Mouse (Mus musculus) MN1 (cell line): ENCODE results near the gene Bnc2.

Experiments
- DNase-seq: peaks from one replicate; pipeline ENCODE4 v3.0.0-alpha.2; 2016; ENCODE audit warnings: low spot score

The Bnc2 gene

DNA sequence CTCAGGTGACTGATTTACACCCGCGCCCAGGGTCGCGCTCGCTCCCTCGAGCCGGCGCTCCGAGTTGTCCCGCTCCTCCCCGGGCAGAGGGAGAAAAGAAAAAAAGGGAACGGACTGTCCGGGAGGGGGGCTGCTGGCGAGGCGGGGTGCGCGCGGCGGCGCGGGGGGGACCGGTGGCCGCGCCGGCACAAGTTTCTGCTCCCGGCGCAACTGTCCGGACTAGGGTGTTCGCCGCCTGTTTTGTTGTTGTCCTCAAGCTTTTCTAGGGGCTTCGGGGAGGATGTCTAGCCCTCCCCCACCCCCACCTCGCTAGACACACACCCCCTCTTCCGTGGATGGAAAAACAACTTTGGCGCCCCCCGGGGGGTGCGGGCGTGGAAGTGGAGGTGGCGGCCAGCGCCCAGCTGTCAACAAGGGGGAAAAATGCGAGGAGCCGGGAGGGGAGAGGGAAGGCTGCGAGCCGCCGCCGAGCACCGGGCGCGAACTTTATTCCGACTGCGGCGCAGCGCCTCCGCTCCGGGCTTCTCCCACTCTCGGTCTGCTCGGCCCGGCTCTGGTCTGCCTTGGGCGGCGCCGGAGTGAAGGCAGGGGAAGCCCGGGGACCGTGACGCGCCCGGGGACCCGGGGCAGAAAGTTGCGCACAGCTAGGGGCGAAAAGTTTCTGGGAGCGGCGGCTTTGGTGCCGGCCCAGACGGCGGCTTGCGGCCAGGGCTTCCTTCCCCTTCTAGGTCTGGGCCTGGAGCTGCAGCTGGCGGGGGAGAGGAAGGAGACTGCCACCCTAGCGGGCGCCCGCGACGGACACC lies at the start of gene Bnc2:
TSS of gene Bnc2 (minus strand) at position 105 of the 803 bp plus-strand sequence.
- DNase-seq, result peak; percentile 56

DNA sequence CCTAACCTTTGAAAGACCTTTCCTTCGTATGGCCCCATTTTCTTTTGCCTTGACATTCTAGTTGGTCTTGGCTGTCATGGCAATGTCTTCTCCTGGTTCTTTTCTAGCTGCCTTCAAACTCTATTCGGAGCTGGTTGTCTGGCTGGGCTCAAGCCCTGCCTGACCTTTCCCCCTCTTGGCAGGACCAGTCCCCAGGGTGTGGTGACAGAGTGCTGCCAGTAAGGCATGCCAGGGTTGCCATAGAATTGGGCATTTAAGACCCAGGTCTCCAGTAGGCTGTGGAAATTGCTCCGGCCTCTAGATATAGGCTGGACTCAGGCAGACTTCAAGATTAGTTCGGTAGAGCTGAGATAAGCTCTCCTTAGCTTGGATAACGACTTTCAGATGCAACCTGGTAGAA lies 32.9 kb upstream of the Bnc2 start:
- DNase-seq, result no peak

DNA sequence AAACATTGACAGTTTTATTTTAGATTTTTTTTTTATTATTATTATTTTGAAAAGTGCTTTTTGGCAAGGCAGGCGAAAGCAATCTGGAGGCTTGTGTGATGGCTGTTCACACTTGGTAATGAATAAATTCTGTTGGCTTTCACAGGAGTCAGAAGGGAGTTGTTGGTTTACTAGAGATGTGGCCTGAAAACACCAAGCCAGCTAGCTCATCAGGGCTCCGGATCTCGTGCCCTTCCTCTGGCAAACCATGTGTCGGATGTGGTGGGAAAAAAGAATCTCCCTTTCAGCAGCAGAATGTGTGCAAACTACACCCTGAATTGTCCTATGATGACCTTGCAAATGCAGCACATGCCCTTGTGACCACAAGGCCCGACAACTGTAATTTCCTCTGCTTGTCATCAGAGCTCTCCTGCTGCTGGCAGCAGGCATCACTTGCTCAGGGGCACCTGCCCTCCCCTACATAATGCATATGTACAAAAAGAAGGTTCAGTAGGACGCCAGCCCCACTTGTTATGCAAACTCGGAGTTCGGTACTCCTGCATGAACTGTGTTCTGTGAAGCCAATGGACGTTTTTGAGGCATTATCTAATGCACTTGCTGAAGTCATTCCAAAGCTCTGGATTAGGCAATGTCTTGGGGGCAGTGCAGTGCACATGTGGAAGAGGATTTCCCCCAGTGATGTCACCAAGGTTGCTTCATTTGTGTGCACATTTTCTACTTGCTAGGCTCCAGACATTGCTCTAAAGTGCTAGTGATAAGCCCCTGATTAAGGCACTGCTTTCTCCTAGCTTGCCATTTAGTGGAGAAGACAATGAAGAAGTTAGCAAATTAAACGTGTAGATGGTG lies 10.7 kb upstream of the Bnc2 start:
- no peak for DNase-seq

DNA sequence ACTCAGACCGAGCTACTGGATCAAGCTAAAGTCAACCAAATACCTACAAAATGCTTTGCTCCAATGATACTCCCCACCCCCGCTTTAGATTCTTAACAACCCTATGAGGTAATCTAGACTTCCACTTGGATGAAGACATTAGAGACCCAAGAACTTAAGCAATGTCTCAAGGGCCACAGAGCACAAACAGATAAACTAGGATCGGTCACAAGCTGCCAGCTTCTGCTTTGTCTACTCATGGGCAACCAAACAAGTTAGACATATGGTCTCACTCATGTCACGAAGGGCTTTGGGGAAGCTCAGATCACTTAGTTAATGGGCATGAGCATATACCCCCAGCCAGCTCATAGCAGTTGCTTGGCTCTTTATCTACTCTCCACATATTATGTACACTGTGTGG lies 9.9 kb upstream of the Bnc2 start:
- DNase-seq, result no peak

DNA sequence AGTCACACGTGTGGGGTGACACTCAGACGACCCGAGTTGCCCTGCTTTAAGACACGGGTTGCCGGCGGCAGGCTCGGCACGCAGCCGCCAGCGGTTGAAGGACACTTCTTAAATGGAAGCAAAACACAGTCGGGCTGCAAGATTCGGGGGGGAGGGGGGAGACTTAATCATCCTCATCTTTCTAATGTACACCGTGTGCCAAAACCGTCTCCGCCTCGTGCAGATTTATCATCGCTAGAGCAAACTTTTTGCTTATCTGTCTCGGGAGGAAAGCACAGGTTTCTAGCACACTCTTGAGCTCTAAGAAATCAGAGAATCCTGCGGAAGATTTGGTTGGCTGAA lies 870 bp upstream of the Bnc2 start:
- no peak for DNase-seq

DNA sequence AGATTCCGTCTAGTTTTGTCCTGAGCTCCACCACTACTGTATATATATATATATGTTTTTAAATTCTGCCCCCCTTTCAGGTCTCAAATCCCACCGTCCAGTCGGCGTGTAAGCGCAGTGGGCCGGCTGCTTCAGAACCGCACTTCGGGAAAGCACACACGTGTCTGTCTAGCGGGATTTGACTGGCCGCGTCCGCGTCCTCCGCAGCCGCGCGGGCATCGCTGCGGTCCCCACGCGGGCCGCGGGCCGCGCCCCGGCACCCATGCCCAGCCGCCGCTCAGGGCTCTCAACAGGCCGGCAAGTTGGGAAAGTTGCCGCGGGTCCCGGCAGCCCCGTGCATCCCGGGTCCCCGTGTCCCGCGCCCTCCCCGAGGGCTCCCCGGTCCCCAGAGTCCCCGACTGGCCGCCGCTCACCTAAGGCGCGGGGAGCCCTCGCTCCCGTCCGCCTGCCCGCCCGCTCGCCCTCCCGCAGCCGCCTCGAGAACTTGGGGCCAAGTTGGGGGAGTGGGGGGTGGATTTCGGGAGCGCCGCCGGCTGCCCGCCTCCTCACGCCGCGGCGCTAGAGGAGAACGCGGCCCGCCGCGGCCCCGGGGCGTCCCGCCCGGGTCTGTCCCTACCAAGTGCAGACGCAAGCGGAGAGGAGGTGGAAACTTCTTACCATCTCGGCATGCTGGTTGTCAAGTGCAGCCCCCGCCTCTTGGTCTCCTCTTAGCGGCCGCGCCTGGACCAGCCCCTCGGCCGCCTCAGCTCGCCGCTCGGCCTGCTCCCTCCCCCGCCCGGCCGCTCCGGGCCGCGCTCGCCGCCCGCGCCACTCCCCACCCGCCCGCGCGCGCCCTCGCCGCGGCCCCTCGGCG lies 531 bp downstream of the Bnc2 start:
- peak; percentile 79 for DNase-seq

DNA sequence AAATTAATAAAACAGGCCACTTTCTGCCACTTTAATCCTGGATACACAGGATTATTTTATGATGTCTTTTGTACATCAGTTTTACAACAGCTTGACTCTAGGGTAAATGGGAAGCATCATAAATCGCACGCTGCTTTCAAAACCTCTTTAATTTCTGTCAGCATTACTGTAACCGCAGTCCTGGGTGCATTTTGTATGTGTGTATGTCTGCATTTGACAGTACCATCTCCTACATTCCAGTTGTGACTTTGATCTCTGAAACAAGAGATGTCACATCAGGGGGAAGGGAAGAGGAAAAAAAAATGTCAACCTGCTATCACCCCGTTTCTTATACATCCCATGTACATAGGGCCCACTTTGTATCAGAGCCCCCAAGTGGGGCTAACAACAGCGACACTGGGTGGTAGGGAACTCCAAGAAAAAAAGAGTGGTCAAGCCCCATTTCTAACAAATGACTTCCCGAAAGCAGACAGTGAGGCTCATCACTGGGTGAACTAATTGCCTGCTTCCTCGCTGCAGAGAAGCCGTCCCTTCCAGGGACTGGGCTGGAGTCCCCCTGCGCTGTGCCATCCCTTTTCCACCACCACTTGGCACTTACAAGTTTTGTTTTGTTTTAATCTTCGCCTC lies 1.3 kb downstream of the Bnc2 start:
- DNase-seq, result peak; percentile 26

DNA sequence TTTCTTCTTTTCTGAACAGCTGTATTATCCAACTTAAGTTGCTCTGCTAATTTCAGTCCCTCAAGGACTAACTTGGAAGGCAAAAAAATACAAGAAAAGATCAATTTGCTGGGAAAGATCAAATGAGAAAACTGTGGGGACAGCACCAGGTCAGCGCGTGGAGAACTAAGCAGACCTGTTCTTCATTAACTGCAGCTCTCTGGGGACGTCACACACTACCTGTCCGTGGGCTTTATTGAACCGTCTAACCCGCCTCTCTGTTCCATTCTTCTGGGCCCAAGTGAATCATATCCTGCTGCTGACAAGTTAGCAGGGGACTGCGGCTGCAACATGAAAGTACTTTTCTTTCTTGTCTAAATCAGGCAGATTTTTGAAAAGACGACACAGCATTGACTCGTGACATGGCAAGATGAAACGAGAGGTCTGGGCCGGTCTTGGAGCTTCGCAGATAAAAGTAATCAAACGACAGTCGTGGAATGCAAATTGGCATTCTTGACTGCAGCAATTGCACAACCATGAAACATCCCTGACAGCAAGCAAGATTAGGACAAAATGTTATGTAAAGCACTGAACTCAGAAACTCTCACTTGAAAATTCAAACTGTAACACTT lies 2.8 kb downstream of the Bnc2 start:
- no peak for DNase-seq

DNA sequence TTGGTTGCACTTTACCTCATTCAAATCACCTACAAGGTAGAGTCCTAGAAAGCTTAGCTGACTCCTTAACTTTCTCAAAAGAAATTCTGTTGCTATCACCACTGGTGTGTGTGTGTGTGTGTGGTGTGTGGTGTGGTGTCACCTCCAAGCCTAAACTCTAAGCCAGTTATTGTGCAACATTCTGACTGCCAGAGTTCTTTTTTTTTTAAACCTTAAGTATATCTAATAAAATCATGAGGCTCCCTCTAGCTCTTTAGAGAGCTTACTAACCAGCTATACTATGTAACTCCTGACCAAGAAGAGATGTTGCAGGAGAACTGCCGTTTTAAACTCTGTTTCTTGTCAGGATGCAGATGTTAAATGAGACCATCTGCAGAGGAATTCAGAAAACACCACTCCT lies 4.1 kb downstream of the Bnc2 start:
- DNase-seq, result no peak

DNA sequence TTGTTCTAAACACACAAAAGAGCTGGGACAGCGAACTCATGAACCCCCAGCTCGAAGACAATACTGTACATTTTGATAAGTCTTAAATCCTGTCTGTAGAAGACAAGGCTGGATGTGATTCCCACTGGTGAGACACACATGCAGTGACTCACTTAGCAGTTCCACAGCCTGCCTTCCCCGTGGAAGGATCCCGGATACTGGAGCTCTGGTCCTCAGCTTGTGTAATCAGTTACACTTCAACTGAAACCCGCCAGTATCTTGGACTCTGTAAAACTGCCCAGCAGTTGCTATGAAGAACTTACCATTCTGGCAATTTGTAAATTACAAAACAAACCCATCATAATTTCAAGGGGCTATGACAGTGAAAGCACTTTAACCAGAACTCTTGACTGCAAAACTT lies 5.4 kb downstream of the Bnc2 start:
- no peak for DNase-seq

DNA sequence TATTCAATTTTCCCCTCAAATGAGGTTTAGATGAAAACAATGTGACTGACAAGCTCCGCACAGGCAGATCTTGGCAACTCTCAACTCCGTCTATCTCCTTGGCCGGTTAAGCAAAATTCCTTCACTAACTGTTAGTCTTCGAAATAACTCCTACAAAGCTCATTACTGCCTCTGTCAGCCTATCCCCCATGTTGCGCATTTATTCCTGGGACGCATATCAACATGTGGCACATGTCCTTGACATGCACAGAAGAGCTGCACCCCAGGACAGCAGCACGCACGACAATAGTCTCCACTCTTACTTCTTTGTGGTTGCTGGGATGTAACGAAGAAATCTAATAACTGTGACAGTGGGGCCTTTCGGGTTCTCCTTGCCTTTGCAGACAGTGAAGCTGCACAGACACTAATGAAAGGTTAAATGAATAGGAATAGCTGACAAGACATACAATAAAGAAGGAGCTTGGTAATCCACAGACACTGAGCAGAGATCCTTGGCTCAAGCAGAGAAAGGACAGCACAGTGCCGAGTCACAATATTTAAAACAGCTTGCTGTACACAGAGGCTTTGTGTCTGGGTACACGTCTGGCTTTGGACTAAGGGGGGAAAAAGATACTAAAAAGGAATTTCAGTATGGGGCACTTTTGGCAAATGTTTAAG lies 6.0 kb downstream of the Bnc2 start:
- DNase-seq, result no peak

DNA sequence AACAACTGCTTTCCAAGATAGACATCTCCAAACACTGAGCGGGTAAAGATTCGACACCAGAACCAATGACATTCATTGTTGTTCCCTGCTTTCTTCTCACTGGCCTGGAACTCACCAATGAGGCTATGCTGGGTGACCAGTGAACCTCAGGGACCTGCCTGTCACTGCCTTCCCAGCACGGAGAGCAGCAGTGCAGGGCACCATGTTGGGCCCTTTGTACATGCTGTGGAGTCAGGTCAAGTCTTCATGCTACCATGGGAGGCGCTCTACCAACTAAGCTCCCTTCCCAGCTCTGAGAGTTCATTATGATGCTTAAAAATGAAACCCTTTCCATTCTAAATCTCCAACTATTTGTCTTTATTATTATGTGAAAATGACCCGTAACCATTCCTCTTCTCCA lies 6.8 kb downstream of the Bnc2 start:
- DNase-seq, result no peak

DNA sequence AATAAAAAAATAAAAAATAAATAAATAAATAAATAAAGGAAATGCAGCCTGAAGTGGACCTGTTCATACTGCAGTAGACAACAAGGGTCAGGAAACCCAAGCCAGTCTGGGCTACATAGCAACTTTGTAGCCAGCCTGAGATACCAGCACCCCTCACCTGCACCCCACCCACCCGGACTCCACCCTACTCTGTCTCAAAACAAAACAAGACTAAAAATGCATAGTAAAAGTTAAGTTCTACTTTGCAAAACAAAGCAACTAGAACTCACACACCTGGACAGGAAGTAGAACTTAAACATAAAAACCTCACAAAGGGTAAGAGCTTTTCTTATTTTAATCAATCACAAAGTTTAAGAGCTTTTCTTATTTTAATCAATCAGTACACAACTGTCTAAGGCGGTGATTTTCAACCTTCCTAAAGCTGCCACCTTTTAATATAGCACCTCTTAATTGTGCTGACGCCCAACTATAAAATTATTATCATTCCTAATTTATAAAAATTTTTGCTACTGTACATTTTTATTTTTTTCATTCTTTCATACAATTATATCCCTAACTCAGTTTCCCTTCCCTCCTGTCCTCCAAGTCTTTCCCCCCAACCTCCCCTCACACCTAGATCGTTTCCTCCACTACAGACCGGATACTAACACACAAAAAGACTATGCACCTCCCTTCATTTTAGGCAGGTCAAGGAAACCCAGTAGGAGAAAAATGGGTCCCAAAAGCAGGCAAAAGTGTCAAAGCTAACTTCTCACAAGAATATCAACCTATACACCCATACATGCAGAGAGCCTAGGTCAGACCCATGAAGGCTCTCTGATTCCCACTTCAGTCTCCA lies 12.6 kb downstream of the Bnc2 start:
- DNase-seq, result no peak

DNA sequence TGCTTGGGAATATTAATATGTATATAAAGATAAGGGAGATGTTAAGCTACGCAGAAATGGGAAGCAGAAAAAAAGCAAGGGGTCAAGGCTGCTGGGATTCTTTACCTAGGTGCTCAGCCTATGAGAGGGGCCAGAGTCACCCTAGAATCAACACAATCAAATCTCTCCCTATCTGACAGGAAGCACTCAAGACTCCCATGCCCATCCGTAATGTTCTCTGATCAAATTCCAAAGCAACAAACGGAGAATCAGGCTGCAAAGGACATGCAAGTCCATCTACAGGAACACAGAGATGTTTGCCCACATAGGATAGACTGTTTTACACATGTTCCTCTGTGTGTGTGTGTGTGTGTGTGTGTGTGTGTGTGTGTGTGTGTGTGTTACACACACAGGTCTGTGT lies 13.7 kb downstream of the Bnc2 start:
- DNase-seq, result no peak

DNA sequence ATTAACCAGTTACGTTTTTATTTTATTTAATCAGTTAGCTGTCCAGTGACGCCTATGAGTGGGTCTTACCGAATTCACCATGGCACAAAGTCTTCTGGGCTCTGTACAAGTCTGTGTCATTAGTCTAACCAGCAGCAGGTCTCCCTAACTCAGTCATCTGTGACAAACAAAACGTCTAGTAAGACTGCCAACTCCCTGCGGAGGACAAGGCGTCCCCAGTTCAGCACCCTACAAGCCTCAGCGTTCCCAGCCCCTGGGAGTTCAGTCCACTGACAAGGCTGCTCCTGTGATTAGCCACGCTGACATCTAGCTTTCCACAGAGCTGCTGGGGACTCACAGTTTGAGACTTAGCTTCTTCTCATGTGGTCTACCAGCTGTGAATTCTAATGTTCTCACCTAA lies 23.3 kb downstream of the Bnc2 start:
- DNase-seq, result no peak

DNA sequence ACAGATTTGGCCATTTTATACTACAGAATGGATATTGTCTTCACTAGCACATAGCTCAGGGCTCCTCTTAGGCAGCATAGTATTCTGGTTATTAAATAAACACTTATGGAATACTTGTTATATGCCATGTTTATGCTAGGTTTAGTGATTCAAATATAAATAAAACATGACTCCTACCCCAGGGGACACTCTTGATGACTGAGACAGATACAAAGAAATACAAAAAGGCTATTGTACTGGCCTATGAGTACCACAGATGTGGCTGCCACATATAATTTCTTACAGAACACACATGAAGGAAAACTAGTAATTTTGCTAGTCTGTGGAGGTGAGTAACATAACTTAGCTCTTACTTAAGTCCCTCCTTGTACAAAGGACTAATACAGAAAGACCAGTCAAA lies 28.5 kb downstream of the Bnc2 start:
- no peak for DNase-seq

DNA sequence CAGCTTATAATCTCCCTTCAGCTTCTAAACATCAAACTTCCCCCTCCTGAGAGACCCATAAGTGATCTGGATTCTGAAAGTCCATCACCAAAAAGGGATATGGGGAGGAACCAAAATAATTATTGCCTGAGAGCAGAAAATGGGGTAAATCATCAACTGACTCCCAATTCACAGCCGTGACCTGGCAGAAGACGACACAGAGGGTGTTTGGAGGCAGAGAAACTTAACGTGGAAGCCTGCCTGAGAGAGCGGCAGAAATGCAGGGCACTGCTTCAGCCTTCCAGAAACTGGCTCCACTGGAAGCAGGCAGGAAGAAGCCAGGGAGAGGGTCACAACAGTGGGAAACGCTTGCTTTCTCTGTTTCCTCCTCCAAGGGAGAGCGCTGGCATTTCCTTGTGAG lies 35.9 kb downstream of the Bnc2 start:
- DNase-seq, result no peak

DNA sequence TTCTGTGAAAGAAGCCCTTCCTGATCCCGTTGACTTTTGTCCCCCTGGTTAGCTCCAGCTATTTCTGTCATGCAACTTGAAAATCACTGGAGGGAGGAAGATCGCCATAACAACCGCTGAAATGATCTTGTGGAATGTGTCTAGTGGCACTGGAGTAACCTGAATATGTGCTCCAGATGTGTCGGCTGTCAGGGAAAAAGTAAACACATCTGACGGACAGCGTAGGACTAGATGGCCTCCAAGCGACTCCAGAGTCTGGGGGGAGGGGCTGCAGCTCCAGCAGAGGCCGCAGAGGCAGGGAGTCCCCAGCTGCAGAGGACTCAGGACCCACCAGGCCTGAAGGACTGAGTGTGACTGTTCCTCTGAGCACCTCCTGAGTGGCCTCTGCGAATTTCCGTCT lies 37.4 kb downstream of the Bnc2 start:
- no peak for DNase-seq

DNA sequence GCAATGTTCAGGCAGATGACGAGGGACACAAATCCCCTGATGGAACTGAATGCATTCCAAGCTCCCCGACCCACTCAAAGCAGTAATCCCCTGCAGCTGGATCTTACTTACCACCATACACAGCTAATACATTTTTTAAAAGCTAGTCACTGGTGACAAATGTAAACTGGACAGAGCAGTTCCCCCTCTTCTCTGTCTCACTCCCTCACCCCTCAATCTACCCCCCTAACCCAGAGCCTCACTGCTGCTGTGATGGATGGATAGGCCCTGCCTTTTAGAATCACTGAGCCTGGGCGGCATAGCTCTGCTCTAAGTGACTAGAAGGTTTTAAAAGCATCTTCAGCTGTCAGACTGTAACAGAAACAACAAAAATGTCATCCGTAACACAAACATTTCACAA lies 40.3 kb downstream of the Bnc2 start:
- no peak for DNase-seq

DNA sequence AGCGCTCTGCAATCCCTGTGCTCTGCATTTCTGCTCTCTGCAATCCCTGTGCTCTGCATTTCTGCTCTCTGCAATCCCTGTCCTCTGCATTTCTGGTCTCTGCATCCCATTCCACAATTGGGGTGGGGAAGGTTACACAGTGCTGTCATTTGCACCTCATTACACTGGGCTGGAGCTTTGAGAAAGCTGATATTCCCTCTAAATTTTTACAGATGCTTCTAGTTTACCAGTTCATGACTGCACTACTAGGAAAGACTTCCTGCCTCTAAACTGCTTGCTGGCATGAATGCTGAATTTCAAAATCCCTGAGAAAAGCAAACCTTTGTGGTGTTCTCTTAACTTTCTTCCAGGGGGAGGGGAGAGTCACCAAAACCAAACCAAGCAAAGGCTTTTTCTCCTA lies 41.1 kb downstream of the Bnc2 start:
- DNase-seq, result no peak
